Mouse (Mus musculus): ENCODE data around the gene Jak1.

The Jak1 gene

GRCm38 (mm10) chr4:101238589-101238988, 26.5 kb downstream of the Jak1 start:
- no peak for DNase-seq

GRCm38 (mm10) chr4:101236797-101237196, 28.3 kb downstream of the Jak1 start:
- DNase-seq: no peak

- DNase-seq: no peak
These were observed 29.1 kb downstream of the Jak1 start for GRCm38 (mm10) chr4:101235964-101236363.

GRCm38 (mm10) chr4:101234753-101235152, 30.3 kb downstream of the Jak1 start:
- no peak for DNase-seq

- peak; percentile 74 for DNase-seq
These were observed 30.8 kb downstream of the Jak1 start for GRCm38 (mm10) chr4:101234332-101234731.

GRCm38 (mm10) chr4:101230621-101231020, 34.5 kb downstream of the Jak1 start:
- DNase-seq: no peak

GRCm38 (mm10) chr4:101227398-101227797, 37.7 kb downstream of the Jak1 start:
- no peak for DNase-seq

GRCm38 (mm10) chr4:101225984-101226383, 39.1 kb downstream of the Jak1 start:
- no peak for DNase-seq

- DNase-seq: no peak
These were observed 44.1 kb downstream of the Jak1 start for GRCm38 (mm10) chr4:101220946-101221345.

- no peak for DNase-seq
These were observed 45.2 kb downstream of the Jak1 start for GRCm38 (mm10) chr4:101219839-101220238.

- DNase-seq: no peak
These were observed 48.0 kb downstream of the Jak1 start for GRCm38 (mm10) chr4:101217026-101217540.

GRCm38 (mm10) chr4:101216286-101216685, 48.8 kb downstream of the Jak1 start:
- peak; percentile 42 for DNase-seq

GRCm38 (mm10) chr4:101213477-101213876, 51.6 kb downstream of the Jak1 start:
- DNase-seq: no peak

GRCm38 (mm10) chr4:101207492-101207891, 57.6 kb downstream of the Jak1 start:
- DNase-seq: no peak

GRCm38 (mm10) chr4:101203518-101203917, 61.6 kb downstream of the Jak1 start:
- no peak for DNase-seq

- no peak for DNase-seq
These were observed 62.5 kb downstream of the Jak1 start for GRCm38 (mm10) chr4:101202626-101203025.

- DNase-seq: no peak
These were observed 65.5 kb downstream of the Jak1 start for GRCm38 (mm10) chr4:101199433-101200081.

GRCm38 (mm10) chr4:101198333-101198732, 66.7 kb downstream of the Jak1 start:
- peak; percentile 36 for DNase-seq

GRCm38 (mm10) chr4:101197421-101198170, 67.5 kb downstream of the Jak1 start:
- DNase-seq: no peak

- no peak for DNase-seq
These were observed 68.7 kb downstream of the Jak1 start for GRCm38 (mm10) chr4:101196407-101196806.

GRCm38 (mm10) chr4:101194170-101194569, 70.9 kb downstream of the Jak1 start:
- DNase-seq: no peak

GRCm38 (mm10) chr4:101192241-101192976, 72.7 kb downstream of the Jak1 start:
- no peak for DNase-seq

GRCm38 (mm10) chr4:101187381-101187780, 77.7 kb downstream of the Jak1 start:
- no peak for DNase-seq
